Mouse (Mus musculus) limb, embryonic 11.5 days (tissue): ENCODE results near the gene Scp2d1. TPM values are rescaled to one million over a fixed set of nuclear protein-coding genes. Genes with fewer than 3 reads are reported as not detected.
"Not testable (repeated sequence)": the region's sequence is repeated elsewhere in the genome, so short reads cannot be mapped to it uniquely, and the experiment has no call there.

Experiments
- ATAC-seq: fragments of 200-750 bp; cut with Nextera tagmentation; 2 replicates; pipeline ENCODE4 v1.8.0; 2017; ENCODE audit warnings: low read depth; ENCODE audit not compliant: insufficient number of reproducible peaks, low FRiP score, low TSS enrichment
- DNase-seq: peaks from one replicate; pipeline ENCODE4 v3.0.0-alpha.2; 2015; ENCODE audit warnings: low spot score
- H3K27ac ChIP-seq: fragments of 300-500 bp; sonication (generic); replicated peaks from 2 replicates; pipeline ENCODE4 v1.5.1; 2014; ENCODE audit warnings: low read depth, mild to moderate bottlenecking, low read length
- H3K27me3 ChIP-seq: fragments of 300-500 bp; sonication (generic); 2 replicates; pipeline ENCODE4 v1.6.1; 2014; ENCODE audit warnings: mild to moderate bottlenecking, low read length, mixed read lengths; ENCODE audit not compliant: control insufficient read depth, insufficient read depth
- H3K36me3 ChIP-seq: fragments of 300-500 bp; sonication (generic); 2 replicates; pipeline ENCODE4 v1.6.1; 2014; ENCODE audit warnings: mild to moderate bottlenecking, low read length, moderate library complexity, mixed read lengths; ENCODE audit not compliant: control insufficient read depth, insufficient read depth
- H3K4me1 ChIP-seq: fragments of 300-500 bp; sonication (generic); 2 replicates; pipeline ENCODE4 v1.6.1; 2014; ENCODE audit warnings: low read length, mixed read lengths; ENCODE audit not compliant: control insufficient read depth, insufficient read depth
- H3K4me2 ChIP-seq: fragments of 300-500 bp; sonication (generic); 2 replicates; pipeline ENCODE4 v1.6.1; 2014; ENCODE audit warnings: low read depth, mild to moderate bottlenecking, moderate library complexity; ENCODE audit not compliant: severe bottlenecking
- H3K4me3 ChIP-seq: fragments of 300-500 bp; sonication (generic); 2 replicates; pipeline ENCODE4 v1.5.1; 2014; ENCODE audit warnings: low read depth, low read length
- H3K9ac ChIP-seq: fragments of 300-500 bp; sonication (generic); 2 replicates; pipeline ENCODE4 v1.6.1; 2014; ENCODE audit warnings: mild to moderate bottlenecking, low read length
- H3K9me3 ChIP-seq: fragments of 300-500 bp; sonication (generic); 2 replicates; pipeline ENCODE4 v1.6.1; 2016; ENCODE audit warnings: low read length; ENCODE audit not compliant: control insufficient read depth
- WGBS: fragments of 180-500 bp; shearing (Covaris S2); extraction: QIAGEN DNeasy Blood & Tissue Kit; methylation state at CpG from one replicate; pipeline ENCODE4 v1.1.7; 2014; 5-methylcytosine and 5-hydroxymethylcytosine counted together
- polyA plus RNA-seq: library from polyadenylated mRNA; unstranded; fragments of >200 nt; fragmentation: Nextera tagmentation; extraction: Ambion mirVana; gene quantifications from 2 replicates; pipeline ENCODE4 v1.2.1, GENCODE M21; 2014

The Scp2d1 gene
- polyA plus RNA-seq = not detected in 2 replicates

GRCm38 (mm10) chr2:144823356-144823755 lies at the start of gene Scp2d1:
Gene Scp2d1, plus strand, starts transcription at chr2:144823656.
- H3K4me2 ChIP-seq, H3K36me3 ChIP-seq, H3K4me1 ChIP-seq, H3K27ac ChIP-seq, H3K9me3 ChIP-seq, H3K4me3 ChIP-seq, DNase-seq, H3K9ac ChIP-seq, H3K27me3 ChIP-seq: not testable (repeated sequence)
- WGBS = 90% methylated on average over 6 of the region's 6 CpGs
- peak; percentile 46; the same call in 1 of the 2 replicates for ATAC-seq

- 82% methylated on average over 8 of the region's 8 CpGs for WGBS
- ATAC-seq (peak; percentile 31; the same call in 1 of the 2 replicates), DNase-seq (no peak)
- no peaks in the 10 kb centered on the region for H3K27me3 ChIP-seq
- H3K4me1 ChIP-seq = no peaks in the 10 kb centered on the region
- no peak overlapping the region for H3K9ac ChIP-seq
- no peak overlapping the region for H3K4me3 ChIP-seq
- H3K27ac ChIP-seq = no peak overlapping the region
- no peaks in the 10 kb centered on the region for H3K36me3 ChIP-seq
- H3K9me3 ChIP-seq = no peaks in the 10 kb centered on the region
- no peak overlapping the region for H3K4me2 ChIP-seq
These were observed 48.8 kb upstream of the Scp2d1 start for GRCm38 (mm10) chr2:144774636-144775160.

GRCm38 (mm10) chr2:144775626-144776025 lies 47.8 kb upstream of the Scp2d1 start:
- 95% methylated on average over 4 of the region's 4 CpGs for WGBS
- no peaks in the 10 kb centered on the region for H3K27me3 ChIP-seq
- H3K9ac ChIP-seq = no peak overlapping the region
- H3K4me3 ChIP-seq = no peak overlapping the region
- no peaks in the 10 kb centered on the region for H3K36me3 ChIP-seq
- H3K4me2 ChIP-seq = no peak overlapping the region
- no peaks in the 10 kb centered on the region for H3K9me3 ChIP-seq
- H3K4me1 ChIP-seq = no peaks in the 10 kb centered on the region
- H3K27ac ChIP-seq = no peak overlapping the region
- ATAC-seq (no peak), DNase-seq (no peak)

- H3K4me1 ChIP-seq = no peaks in the 10 kb centered on the region
- H3K9ac ChIP-seq = no peak overlapping the region
- no peaks in the 10 kb centered on the region for H3K9me3 ChIP-seq
- ATAC-seq (no peak), DNase-seq (no peak)
- no peak overlapping the region for H3K27ac ChIP-seq
- H3K4me2 ChIP-seq = no peak overlapping the region
- no peak overlapping the region for H3K4me3 ChIP-seq
- no peaks in the 10 kb centered on the region for H3K36me3 ChIP-seq
- no peaks in the 10 kb centered on the region for H3K27me3 ChIP-seq
- WGBS = 87% methylated on average over 7 of the region's 7 CpGs
These were observed 44.2 kb upstream of the Scp2d1 start for GRCm38 (mm10) chr2:144779263-144779662.

- Histone ChIP-seq H3K4me1 (no peaks in the 10 kb centered on the region), H3K27me3 (no peaks in the 10 kb centered on the region), H3K4me3 (no peak overlapping the region), H3K27ac (no peak overlapping the region), H3K36me3 (no peaks in the 10 kb centered on the region), H3K9me3 (no peaks in the 10 kb centered on the region), H3K9ac (no peak overlapping the region), H3K4me2 (no peak overlapping the region)
- ATAC-seq (no peak), DNase-seq (no peak)
- WGBS = 50% methylated on average over 5 of the region's 5 CpGs
These were observed 42.7 kb upstream of the Scp2d1 start for GRCm38 (mm10) chr2:144780731-144781130.

GRCm38 (mm10) chr2:144781871-144782270 lies 41.6 kb upstream of the Scp2d1 start:
- no peaks in the 10 kb centered on the region for H3K4me1 ChIP-seq
- H3K36me3 ChIP-seq = no peaks in the 10 kb centered on the region
- H3K27me3 ChIP-seq = no peaks in the 10 kb centered on the region
- ATAC-seq (no peak), DNase-seq (no peak)
- H3K4me2 ChIP-seq = no peak overlapping the region
- H3K27ac ChIP-seq = no peak overlapping the region
- H3K9ac ChIP-seq = no peak overlapping the region
- H3K9me3 ChIP-seq = no peaks in the 10 kb centered on the region
- no peak overlapping the region for H3K4me3 ChIP-seq
- 68% methylated on average over 3 of the region's 3 CpGs for WGBS

GRCm38 (mm10) chr2:144782481-144782880 lies 41.0 kb upstream of the Scp2d1 start:
- no peaks in the 10 kb centered on the region for H3K36me3 ChIP-seq
- no peak for DNase-seq
- no peaks in the 10 kb centered on the region for H3K27me3 ChIP-seq
- no peak overlapping the region for H3K27ac ChIP-seq
- no peak overlapping the region for H3K4me3 ChIP-seq
- 55% methylated on average over 4 of the region's 4 CpGs for WGBS
- no peak overlapping the region for H3K4me2 ChIP-seq
- H3K9me3 ChIP-seq = no peaks in the 10 kb centered on the region
- ATAC-seq = no peak
- H3K9ac ChIP-seq = no peak overlapping the region
- no peaks in the 10 kb centered on the region for H3K4me1 ChIP-seq

- 94% methylated on average over 1 of the region's 1 CpGs for WGBS
- Histone ChIP-seq H3K27ac (no peak overlapping the region), H3K4me3 (no peak overlapping the region), H3K27me3 (no peaks in the 10 kb centered on the region), H3K9me3 (no peaks in the 10 kb centered on the region), H3K36me3 (no peaks in the 10 kb centered on the region), H3K4me2 (no peak overlapping the region), H3K9ac (no peak overlapping the region), H3K4me1 (no peaks in the 10 kb centered on the region)
- DNase-seq (no peak), ATAC-seq (no peak)
These were observed 40.3 kb upstream of the Scp2d1 start for GRCm38 (mm10) chr2:144783190-144783589.

GRCm38 (mm10) chr2:144783831-144784230 lies 39.6 kb upstream of the Scp2d1 start:
- Histone ChIP-seq H3K4me2 (no peak overlapping the region), H3K36me3 (no peaks in the 10 kb centered on the region), H3K4me3 (no peak overlapping the region), H3K4me1 (no peaks in the 10 kb centered on the region), H3K27ac (no peak overlapping the region), H3K27me3 (no peaks in the 10 kb centered on the region), H3K9ac (no peak overlapping the region), H3K9me3 (no peaks in the 10 kb centered on the region)
- 94% methylated on average over 6 of the region's 6 CpGs for WGBS
- ATAC-seq = no peak
- no peak for DNase-seq
